Mouse (Mus musculus) bone marrow macrophage, adult 2 months (primary cell): Measurements from ENCODE around the gene Cstad.

Source experiments
- CTCF ChIP-seq: IDR thresholded peaks from 2 replicates; pipeline ENCODE4 v1.5.1; 2012; ENCODE audit warnings: low read depth, mild to moderate bottlenecking, low read length, moderate library complexity
- POLR2A ChIP-seq: IDR thresholded peaks from 2 replicates; pipeline ENCODE4 v1.6.1; 2012; ENCODE audit warnings: mild to moderate bottlenecking, low read depth, low read length, borderline replicate concordance

GRCm38 (mm10) chr2:30577010-30577409, 17.8 kb upstream of the Cstad start:
- no peak for TF ChIP-seq POLR2A
- no peak for TF ChIP-seq CTCF
